Mouse (Mus musculus): ENCODE data around the gene Gm156. TPM values are rescaled to one million over a fixed set of nuclear protein-coding genes. Genes with fewer than 3 reads are reported as not detected.
"Not testable (repeated sequence)": the region's sequence is repeated elsewhere in the genome, so short reads cannot be mapped to it uniquely, and the experiment has no call there.

The Gm156 gene
- not detected for total RNA-seq (2022)

GRCm38 (mm10) chr6:129784170-129784569 lies at the start of gene Gm156:
TSS of gene Gm156 (minus strand) at chr6:129784270.
- not testable (repeated sequence) for DNase-seq (ENCODE audit: low spot score in 2 of 2)

GRCm38 (mm10) chr6:129825559-129825958 lies 41.5 kb upstream of the Gm156 start:
- DNase-seq (ENCODE audit: low spot score in 2 of 2) = no peak

GRCm38 (mm10) chr6:129824004-129824403 lies 39.9 kb upstream of the Gm156 start:
- no peak for DNase-seq (ENCODE audit: low spot score in 2 of 2)

DNA sequence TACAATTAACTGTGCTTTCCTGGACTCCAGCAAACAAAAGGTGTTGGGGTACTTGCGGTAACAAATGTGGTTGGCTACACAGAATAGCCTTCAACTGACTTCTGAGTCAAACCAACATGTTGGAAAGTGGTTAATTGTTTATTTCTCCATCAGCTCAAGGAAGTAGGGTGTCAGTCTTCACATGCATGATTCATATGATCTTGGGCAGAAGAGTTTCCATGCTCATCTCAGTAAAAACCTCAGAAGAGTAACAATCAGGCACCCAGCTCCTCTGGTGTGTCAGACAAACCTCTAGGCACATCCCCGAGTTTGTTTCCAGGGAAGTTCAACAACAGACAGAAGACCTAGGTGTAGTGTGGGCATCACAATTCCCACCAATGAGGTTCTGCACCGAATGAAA lies 33.7 kb upstream of the Gm156 start:
- DNase-seq (ENCODE audit: low spot score in 2 of 2) = no peak

DNA sequence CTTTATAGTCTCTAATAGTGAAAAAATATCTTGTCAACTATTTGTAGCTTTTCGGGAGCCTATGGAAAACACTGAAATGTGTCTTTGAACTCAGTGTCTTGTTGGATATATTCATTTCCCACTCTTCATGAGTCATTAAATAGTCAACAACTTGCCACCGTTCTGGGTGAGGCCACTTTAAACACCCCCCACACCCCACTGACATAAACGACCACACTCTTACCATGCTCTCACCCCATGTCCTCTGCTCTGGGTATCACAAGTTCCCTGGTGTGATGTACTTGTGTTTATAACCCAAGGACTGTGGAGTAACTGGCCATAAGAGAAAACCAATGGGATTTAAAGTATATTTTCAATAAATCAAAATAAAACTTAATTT lies 36.4 kb downstream of the Gm156 start:
- no peak for DNase-seq (ENCODE audit: low spot score in 2 of 2)

- no peak for DNase-seq (ENCODE audit: low spot score in 2 of 2)
Observed at GRCm38 (mm10) chr6:129747016-129747653, 36.9 kb downstream of the Gm156 start.

- no peak for DNase-seq (ENCODE audit: low spot score in 2 of 2)
Observed at GRCm38 (mm10) chr6:129746151-129746550, 37.9 kb downstream of the Gm156 start.

DNA sequence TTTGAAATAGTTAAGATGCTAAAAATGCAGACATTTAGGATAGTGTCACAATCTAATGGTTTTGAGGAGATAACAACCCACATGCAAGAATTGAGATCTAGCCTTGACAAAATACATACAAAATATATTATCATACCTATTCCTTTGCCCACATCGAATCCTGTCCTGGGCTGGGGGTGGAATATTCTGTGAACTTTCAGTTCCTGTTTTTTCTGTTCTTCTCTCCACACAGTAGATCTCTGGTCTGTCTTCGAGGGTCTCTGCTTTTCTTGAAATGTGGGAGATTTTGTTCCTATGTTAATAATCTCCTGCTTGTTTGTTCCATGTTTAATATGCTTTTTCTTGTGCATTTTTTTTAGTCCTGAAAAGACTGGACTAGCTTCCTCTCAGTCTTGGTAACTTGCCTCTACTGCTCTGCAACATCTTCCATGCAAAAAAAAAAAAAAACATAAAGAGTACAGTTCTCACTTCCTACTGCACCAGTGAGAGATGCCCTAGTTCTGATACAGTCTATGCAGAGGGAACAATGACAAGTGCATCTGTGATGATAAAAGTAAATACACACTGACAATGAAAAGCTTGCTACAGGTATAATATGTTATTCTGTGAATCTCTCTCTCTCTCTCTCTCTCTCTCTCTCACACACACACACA lies 43.9 kb downstream of the Gm156 start, which contains the start of gene Klri2:
TSS of gene Klri2 (minus strand) at position 416 of the 653 bp plus-strand sequence.
- no peak for DNase-seq (ENCODE audit: low spot score in 2 of 2)

GRCm38 (mm10) chr6:129736414-129736813 lies 47.7 kb downstream of the Gm156 start:
- no peak for DNase-seq (ENCODE audit: low spot score in 2 of 2)

- no peak for DNase-seq (ENCODE audit: low spot score in 2 of 2)
Observed at GRCm38 (mm10) chr6:129727237-129727636, 56.8 kb downstream of the Gm156 start.

DNA sequence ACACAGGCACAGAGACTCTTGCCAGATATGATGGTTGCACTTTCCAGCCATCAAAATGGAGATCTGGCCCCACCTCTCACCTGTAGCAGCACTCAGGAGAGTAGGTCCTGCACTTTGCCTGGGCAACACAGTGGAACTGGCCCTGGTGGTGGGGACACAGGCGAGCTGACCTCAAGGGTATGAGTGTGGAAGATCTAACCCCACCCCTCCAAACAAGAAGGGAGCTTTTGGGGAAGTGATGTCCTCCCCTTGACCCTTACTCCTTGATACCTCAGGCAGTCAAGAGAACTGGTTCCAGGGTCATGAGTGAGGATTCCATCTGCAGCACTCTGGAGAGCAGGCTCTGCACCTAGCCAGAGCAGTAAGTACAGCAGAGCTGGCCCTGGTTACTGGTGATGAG lies 62.7 kb downstream of the Gm156 start:
- no peak for DNase-seq (ENCODE audit: low spot score in 2 of 2)

DNA sequence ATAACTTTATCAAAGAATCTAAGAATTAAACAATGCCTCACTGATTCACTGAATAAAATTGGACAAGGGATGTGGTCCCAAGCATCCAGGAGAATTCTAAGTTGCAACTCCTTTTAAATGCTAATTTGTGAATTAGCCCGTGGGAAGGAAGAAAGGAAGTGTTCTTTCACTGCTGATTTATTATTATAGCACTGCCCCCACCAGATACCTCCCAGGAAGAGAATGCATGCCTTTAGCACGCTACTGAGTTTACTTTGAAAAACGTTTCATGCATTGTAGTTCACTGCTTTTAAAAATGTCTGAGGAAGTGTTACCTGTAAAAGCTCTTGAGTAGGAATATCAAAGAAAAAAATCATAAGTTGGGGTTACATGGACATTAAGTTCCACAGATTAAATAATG lies 63.6 kb downstream of the Gm156 start:
- no peak for DNase-seq (ENCODE audit: low spot score in 2 of 2)

DNA sequence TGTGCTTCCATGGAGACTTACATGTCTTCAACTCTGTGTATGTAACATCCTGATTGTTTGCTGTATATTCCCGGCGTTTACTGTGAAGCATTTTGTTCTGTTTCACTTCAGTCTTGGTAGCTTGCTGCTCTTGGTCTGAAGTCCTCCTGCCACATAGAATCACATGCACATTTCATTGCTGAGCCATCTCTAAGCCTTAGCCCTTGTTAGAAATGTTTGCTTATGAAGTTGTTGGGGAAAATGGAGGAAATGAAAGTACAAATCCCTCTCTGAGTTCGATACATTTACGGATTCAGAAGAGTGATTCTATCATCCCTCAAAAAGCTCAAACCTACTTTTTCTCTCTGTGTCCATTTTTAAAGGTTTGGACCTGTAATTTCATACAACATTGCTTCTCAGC lies 67.0 kb downstream of the Gm156 start, which contains the start of gene Klri1:
TSS of gene Klri1 (minus strand) at position 101 of the 400 bp plus-strand sequence.
- no peak for DNase-seq (ENCODE audit: low spot score in 2 of 2)

Other genes with a start within 250 kb of the Gm156 start
- not detected for gene Klre1, start 206.4 kb downstream of the Gm156 start, total RNA-seq (2022)
- not detected for gene Klrd1, start 192.5 kb downstream of the Gm156 start, total RNA-seq (2022)
- gene Klrk1, start 160.4 kb downstream of the Gm156 start, total RNA-seq (2022) = not detected
- not detected for gene Klrc3, start 140.9 kb downstream of the Gm156 start, total RNA-seq (2022)
- gene Klrc2, start 123.6 kb downstream of the Gm156 start, total RNA-seq (2022) = not detected
- gene Klrc1, start 105.3 kb downstream of the Gm156 start, total RNA-seq (2022) = not detected
- not detected for gene Klri1, start 67.1 kb downstream of the Gm156 start, total RNA-seq (2022)
- gene Klri2, start 43.8 kb downstream of the Gm156 start, total RNA-seq (2022) = not detected
- gene Gm17631, start 78.4 kb upstream of the Gm156 start, total RNA-seq (2022) = not detected
- gene Klra17, start 92.4 kb upstream of the Gm156 start, total RNA-seq (2022) = not detected
- not detected for gene Klra5, start 133.4 kb upstream of the Gm156 start, total RNA-seq (2022)
- not detected for gene Klra6, start 242.7 kb upstream of the Gm156 start, total RNA-seq (2022)